Mouse (Mus musculus) frontal cortex, postnatal 36 days (tissue): ENCODE results near the gene Rnf114.
A peak's percentile ranks its signal among the peaks of the same experiment; 100 is the strongest.

Experiments
- DNase-seq, 2 experiments: peaks; one replicate each; pipeline ENCODE4 v3.0.0; 2022; ENCODE audit warnings: low spot score in 2 of 2

The Rnf114 gene

GRCm38 (mm10) chr2:167503896-167504349, 11.5 kb downstream of the Rnf114 start:
- DNase-seq, result peak in 1 of 2 experiments; percentile 33

- DNase-seq, result no peak
These were observed 12.7 kb downstream of the Rnf114 start for GRCm38 (mm10) chr2:167505127-167505526.

GRCm38 (mm10) chr2:167506546-167507260, 14.3 kb downstream of the Rnf114 start:
- DNase-seq, result no peak

- DNase-seq, result no peak
These were observed 15.4 kb downstream of the Rnf114 start for GRCm38 (mm10) chr2:167507719-167508385.

GRCm38 (mm10) chr2:167508569-167508968, 16.1 kb downstream of the Rnf114 start:
- DNase-seq, result no peak

GRCm38 (mm10) chr2:167510485-167510884, 18.0 kb downstream of the Rnf114 start:
- no peak for DNase-seq

GRCm38 (mm10) chr2:167512365-167512764, 19.9 kb downstream of the Rnf114 start:
- DNase-seq, result no peak

- DNase-seq, result no peak
These were observed 20.5 kb downstream of the Rnf114 start for GRCm38 (mm10) chr2:167512970-167513369.

- DNase-seq, result no peak
These were observed 22.2 kb downstream of the Rnf114 start for GRCm38 (mm10) chr2:167514641-167515040.

- DNase-seq, result no peak
These were observed 23.2 kb downstream of the Rnf114 start for GRCm38 (mm10) chr2:167515688-167516087.

GRCm38 (mm10) chr2:167519606-167520252, 27.3 kb downstream of the Rnf114 start:
- DNase-seq, result no peak

GRCm38 (mm10) chr2:167528278-167528677, 35.8 kb downstream of the Rnf114 start:
- DNase-seq, result peak in 1 of 2 experiments; percentile 26

- DNase-seq, result no peak
These were observed 37.6 kb downstream of the Rnf114 start for GRCm38 (mm10) chr2:167529935-167530513.

- no peak for DNase-seq
These were observed 38.1 kb downstream of the Rnf114 start for GRCm38 (mm10) chr2:167530536-167530935.

GRCm38 (mm10) chr2:167532131-167532530, 39.7 kb downstream of the Rnf114 start:
- DNase-seq, result peak in 1 of 2 experiments; percentile 28

GRCm38 (mm10) chr2:167533880-167534279, 41.4 kb downstream of the Rnf114 start:
- no peak for DNase-seq

GRCm38 (mm10) chr2:167536320-167536945, 44.0 kb downstream of the Rnf114 start:
- DNase-seq, result no peak

- peak; percentile 72 to 78 for DNase-seq
These were observed 45.2 kb downstream of the Rnf114 start, which contains the start of gene Snai1 for GRCm38 (mm10) chr2:167537476-167538297. Gene Snai1 (plus strand): TSS chr2:167538195.

- DNase-seq, result no peak
These were observed 46.3 kb downstream of the Rnf114 start for GRCm38 (mm10) chr2:167538671-167539306.
